Mouse (Mus musculus): ENCODE measurements around the gene Gm42906.

- TF ChIP-seq CTCF (IDR thresholded peaks at IDR 0.05; ENCODE audit: low read depth) (no peak), EP300 (IDR thresholded peaks at IDR 0.05; ENCODE audit: low read depth) (no peak)
Observed at GRCm38 (mm10) chr5:151426466-151426865, 1.5 kb downstream of the Gm42906 start.

Data from liver, postnatal 0 days (tissue).